Mouse (Mus musculus) embryonic facial prominence, embryonic 11.5 days (tissue): Measurements from ENCODE around the gene Popdc2. TPM values are rescaled to one million over a fixed set of nuclear protein-coding genes. Genes with fewer than 3 reads are reported as not detected.

Experiments used
- ATAC-seq: fragments of 200-750 bp; cut with Nextera tagmentation; replicated peaks from 2 replicates; pipeline ENCODE4 v1.8.0; 2017; ENCODE audit warnings: low read depth; ENCODE audit not compliant: insufficient number of reproducible peaks, low FRiP score, low TSS enrichment
- DNase-seq: peaks from one replicate; pipeline ENCODE4 v3.0.0-alpha.2; 2015; ENCODE audit warnings: low spot score
- H3K27ac ChIP-seq: fragments of 300-500 bp; sonication (generic); replicated peaks from 2 replicates; pipeline ENCODE4 v1.5.1; 2014; ENCODE audit warnings: mild to moderate bottlenecking, low read depth, low read length, control low read depth
- H3K27me3 ChIP-seq: fragments of 300-500 bp; sonication (generic); 2 replicates; pipeline ENCODE4 v1.6.1; 2014; ENCODE audit warnings: mild to moderate bottlenecking, low read length, moderate library complexity, mixed read lengths; ENCODE audit not compliant: control insufficient read depth, insufficient read depth
- H3K36me3 ChIP-seq: fragments of 300-500 bp; sonication (generic); replicated peaks from 2 replicates; pipeline ENCODE4 v1.6.1; 2014; ENCODE audit warnings: low read depth, mild to moderate bottlenecking, low read length, moderate library complexity, mixed read lengths; ENCODE audit not compliant: control insufficient read depth, insufficient read depth
- H3K4me1 ChIP-seq: fragments of 300-500 bp; sonication (generic); 2 replicates; pipeline ENCODE4 v1.6.1; 2014; ENCODE audit warnings: low read length, mixed read lengths; ENCODE audit not compliant: control insufficient read depth, insufficient read depth
- H3K4me2 ChIP-seq: fragments of 300-500 bp; sonication (generic); 2 replicates; pipeline ENCODE4 v1.6.1; 2014; ENCODE audit warnings: low read depth, mild to moderate bottlenecking, control low read depth, low read length, moderate library complexity
- H3K4me3 ChIP-seq: fragments of 300-500 bp; sonication (generic); 2 replicates; pipeline ENCODE4 v1.5.1; 2014; ENCODE audit warnings: low read depth, low read length, control low read depth
- H3K9ac ChIP-seq: fragments of 300-500 bp; sonication (generic); replicated peaks from 2 replicates; pipeline ENCODE4 v1.6.1; 2014; ENCODE audit warnings: mild to moderate bottlenecking, control low read depth, low read length
- H3K9me3 ChIP-seq: fragments of 300-500 bp; sonication (generic); replicated peaks from 2 replicates; pipeline ENCODE4 v1.6.1; 2016; ENCODE audit warnings: mild to moderate bottlenecking, low read length, inconsistent platforms, mixed read lengths; ENCODE audit not compliant: control insufficient read depth
- WGBS: fragments of 180-500 bp; shearing (Covaris S2); extraction: QIAGEN DNeasy Blood & Tissue Kit; methylation state at CpG from one replicate; pipeline ENCODE4 v1.1.7; 2014; 5-methylcytosine and 5-hydroxymethylcytosine counted together
- polyA plus RNA-seq: library from polyadenylated mRNA; unstranded; fragments of >200 nt; fragmentation: Nextera tagmentation; extraction: Ambion mirVana; gene quantifications from 2 replicates; pipeline ENCODE4 v1.2.1, GENCODE M21; 2014

Gene Popdc2
- polyA plus RNA-seq, 1 experiment from 2014 or later = 1.5 TPM

DNA sequence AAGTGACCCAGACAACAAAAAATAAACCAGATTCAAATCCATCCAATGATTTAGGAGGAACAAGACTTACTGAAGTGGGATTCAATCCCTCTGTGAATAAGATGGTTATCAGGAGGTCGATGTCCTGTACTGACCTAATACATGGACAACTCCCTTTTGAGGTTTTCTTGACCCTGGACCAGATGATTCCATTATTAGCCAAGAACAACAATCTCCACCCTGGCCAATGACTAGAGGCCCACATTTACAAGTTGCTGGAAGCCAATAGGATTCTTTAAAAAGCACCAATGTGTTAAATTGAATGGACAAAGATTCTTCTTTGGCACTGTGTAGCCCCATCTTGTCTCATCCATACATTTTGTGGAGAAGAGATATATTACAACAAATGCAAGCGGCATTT, 63.4 kb downstream of the Popdc2 start:
- H3K27ac ChIP-seq = no peak overlapping the region
- no peaks in the 10 kb centered on the region for H3K9me3 ChIP-seq
- no peaks in the 10 kb centered on the region; the same call in 1 of the 2 replicates for H3K4me1 ChIP-seq
- no peaks in the 10 kb centered on the region for H3K36me3 ChIP-seq
- ATAC-seq (no peak), DNase-seq (no peak)
- no peak overlapping the region for H3K4me3 ChIP-seq
- H3K4me2 ChIP-seq = no peak overlapping the region
- H3K27me3 ChIP-seq = no peaks in the 10 kb centered on the region
- H3K9ac ChIP-seq = no peak overlapping the region
- WGBS = 82% methylated on average over 2 of the region's 2 CpGs

DNA sequence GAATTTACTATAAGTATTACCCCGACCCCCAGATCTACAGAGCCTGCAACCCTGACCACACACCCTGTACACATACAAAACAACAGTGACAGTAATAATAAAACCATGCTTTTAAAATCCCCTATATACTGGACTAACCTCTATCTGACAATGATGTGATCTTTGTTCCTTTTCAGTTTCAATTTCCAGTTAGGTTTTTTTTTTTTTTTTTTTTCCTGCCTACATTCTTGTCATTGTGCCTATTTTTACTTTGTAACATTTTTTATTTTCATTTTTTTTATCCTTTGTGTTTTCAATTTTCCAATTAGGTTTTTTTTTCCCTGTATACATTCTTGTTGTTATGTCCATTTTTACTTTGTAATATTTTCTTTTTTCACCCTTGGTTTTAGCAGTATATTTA, 63.8 kb downstream of the Popdc2 start:
- DNase-seq = no peak
- Histone ChIP-seq H3K27ac (no peak overlapping the region), H3K4me1 (no peaks in the 10 kb centered on the region; the same call in 1 of the 2 replicates), H3K36me3 (no peaks in the 10 kb centered on the region), H3K4me2 (no peak overlapping the region), H3K9ac (no peak overlapping the region), H3K4me3 (no peak overlapping the region), H3K9me3 (no peaks in the 10 kb centered on the region), H3K27me3 (no peaks in the 10 kb centered on the region)
- ATAC-seq = no peak
- WGBS = 87% methylated on average over 1 of the region's 1 CpGs

Other genes with a start within 250 kb of the Popdc2 start
- gene Nr1i2, start 67.4 kb upstream of the Popdc2 start, polyA plus RNA-seq = not detected in 2 replicates
- 0.13 and 0.14 TPM in 2 replicates for gene Maats1, start 20.1 kb upstream of the Popdc2 start, polyA plus RNA-seq
- 107 and 108 TPM in 2 replicates for gene Cox17, start 15.2 kb upstream of the Popdc2 start, polyA plus RNA-seq
- gene Gm21987, start 15.2 kb upstream of the Popdc2 start, polyA plus RNA-seq = 0.69 TPM in 1 of 2 replicates, not detected in the other
- gene Pla1a, start 70.9 kb downstream of the Popdc2 start, polyA plus RNA-seq = not detected in 2 replicates
- gene Adprh, start 90.5 kb downstream of the Popdc2 start, polyA plus RNA-seq = 124 and 139 TPM in 2 replicates
- 0.21 and 0.52 TPM in 2 replicates for gene Cd80, start 93.4 kb downstream of the Popdc2 start, polyA plus RNA-seq
- gene Timmdc1, start 160.5 kb downstream of the Popdc2 start, polyA plus RNA-seq = 21.5 and 23.6 TPM in 2 replicates
- gene Poglut1, start 188.0 kb downstream of the Popdc2 start, polyA plus RNA-seq = 80.3 and 80.8 TPM in 2 replicates
- gene Tmem39a, start 196.5 kb downstream of the Popdc2 start, polyA plus RNA-seq = 107 and 116 TPM in 2 replicates